Mouse (Mus musculus) ES-Bruce4 (cell line): ENCODE measurements around the gene Ggt1.

Experiments used
- CTCF ChIP-seq: IDR thresholded peaks from one replicate; pipeline ENCODE4 v1.8.1; 2011; ENCODE audit warnings: low read depth, low read length
- EP300 ChIP-seq: IDR thresholded peaks from 2 replicates; pipeline ENCODE4 v1.6.1; 2011; ENCODE audit warnings: low read depth, low read length; ENCODE audit not compliant: insufficient read depth
- POLR2A ChIP-seq: IDR thresholded peaks from one replicate; pipeline ENCODE4 v1.8.1; 2011; ENCODE audit warnings: low read length; ENCODE audit not compliant: insufficient read depth

GRCm38 (mm10) chr10:75616044-75616443, 54.6 kb downstream of the Ggt1 start:
- no peak for TF ChIP-seq CTCF
- TF ChIP-seq POLR2A, result no peak
- no peak for TF ChIP-seq EP300
